Mouse (Mus musculus): ENCODE results near the gene St6galnac4. TPM values are rescaled to one million over a fixed set of nuclear protein-coding genes. Genes with fewer than 3 reads are reported as not detected.
A peak's percentile ranks its signal among the peaks of the same experiment; 100 is the strongest.

The St6galnac4 gene
- total and polyA plus RNA-seq, 3 experiments, result 6.7 to 20.8 (median 15.4) TPM

- ATAC-seq (ENCODE audit: extremely low read depth, insufficient number of reproducible peaks, low FRiP score, poor library complexity, severe bottlenecking) (no peak), DNase-seq (ENCODE audit: low spot score) (peak; percentile 48)
- TF ChIP-seq POLR2AphosphoS5 (IDR thresholded peaks at IDR 0.05; ENCODE audit: insufficient replicate concordance, low read depth, low read length) (no peak), GATA1 (IDR thresholded peaks at IDR 0.05; ENCODE audit: borderline replicate concordance, low read length) (no peak), GATA2 (IDR thresholded peaks at IDR 0.05; ENCODE audit: borderline replicate concordance, low read depth, low read length) (no peak), TAL1 (conservative IDR thresholded peaks at IDR 0.05; ENCODE audit: low read depth, low read length) (no peak), CTCF (IDR thresholded peaks at IDR 0.05; ENCODE audit: low read depth, low read length) (no peak)
- Histone ChIP-seq H3K4me1 (ENCODE audit: insufficient read depth, low read depth, low read length) (peaks cover 26% of the 10 kb centered on the region), H3K9me3 (replicated peaks) (peaks cover 3% of the 10 kb centered on the region), H3K4me3 (ENCODE audit: low read depth, low read length) (no peak overlapping the region), H3K27me3 (ENCODE audit: insufficient read depth, low read length) (peaks cover 13% of the 10 kb centered on the region), H3K36me3 (replicated peaks) (peaks cover 69% of the 10 kb centered on the region)
Observed at GRCm38 (mm10) chr2:32620682-32621516, 34.0 kb downstream of the St6galnac4 start.

DNA sequence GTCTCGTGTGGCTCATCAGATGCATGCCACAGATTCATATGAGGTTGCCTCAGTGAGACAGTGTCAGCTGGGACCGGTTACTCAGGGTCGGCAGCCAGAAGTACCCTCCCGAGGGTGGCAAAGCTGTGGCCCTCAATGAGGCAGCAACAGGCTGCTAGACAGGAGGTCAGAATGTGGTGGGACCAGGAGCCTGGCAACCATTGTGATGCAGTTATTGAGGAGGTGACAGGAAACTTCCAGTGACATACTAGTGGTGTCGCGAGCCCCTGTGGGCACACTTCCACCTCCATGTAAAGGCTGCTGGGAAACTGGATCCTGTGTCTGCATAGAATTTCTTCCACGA lies 34.6 kb downstream of the St6galnac4 start, which contains the start of gene Ak1:
TSS of gene Ak1 (plus strand) at position 242 of the 343 bp plus-strand sequence.
- Histone ChIP-seq H3K27me3 (ENCODE audit: insufficient read depth, low read length) (peaks cover 17% of the 10 kb centered on the region), H3K36me3 (replicated peaks) (peaks cover 63% of the 10 kb centered on the region), H3K4me1 (ENCODE audit: insufficient read depth, low read depth, low read length) (peaks cover 32% of the 10 kb centered on the region), H3K4me3 (ENCODE audit: low read depth, low read length) (no peak within 1 kb of the TSS), H3K9me3 (replicated peaks) (peaks cover 3% of the 10 kb centered on the region)
- ATAC-seq (ENCODE audit: extremely low read depth, insufficient number of reproducible peaks, low FRiP score, poor library complexity, severe bottlenecking) (no peak), DNase-seq (ENCODE audit: low spot score) (no peak)
- no peak for TF ChIP-seq CTCF (IDR thresholded peaks at IDR 0.05; ENCODE audit: low read depth, low read length)
- TF ChIP-seq TAL1 (conservative IDR thresholded peaks at IDR 0.05; ENCODE audit: low read depth, low read length), result no peak
- TF ChIP-seq GATA1 (IDR thresholded peaks at IDR 0.05; ENCODE audit: borderline replicate concordance, low read length), result no peak
- no peak for TF ChIP-seq POLR2AphosphoS5 (IDR thresholded peaks at IDR 0.05; ENCODE audit: insufficient replicate concordance, low read depth, low read length)
- no peak for TF ChIP-seq GATA2 (IDR thresholded peaks at IDR 0.05; ENCODE audit: borderline replicate concordance, low read depth, low read length)

- TF ChIP-seq TAL1 (conservative IDR thresholded peaks at IDR 0.05; ENCODE audit: low read depth, low read length) (no peak), GATA2 (IDR thresholded peaks at IDR 0.05; ENCODE audit: borderline replicate concordance, low read depth, low read length) (no peak), GATA1 (IDR thresholded peaks at IDR 0.05; ENCODE audit: borderline replicate concordance, low read length) (no peak), CTCF (IDR thresholded peaks at IDR 0.05; ENCODE audit: low read depth, low read length) (no peak), POLR2AphosphoS5 (IDR thresholded peaks at IDR 0.05; ENCODE audit: insufficient replicate concordance, low read depth, low read length) (no peak)
- Histone ChIP-seq H3K9me3 (replicated peaks) (no peaks in the 10 kb centered on the region), H3K27me3 (ENCODE audit: insufficient read depth, low read length) (peaks cover 23% of the 10 kb centered on the region), H3K36me3 (replicated peaks) (peaks cover 36% of the 10 kb centered on the region), H3K4me3 (ENCODE audit: low read depth, low read length) (no peak overlapping the region), H3K4me1 (ENCODE audit: insufficient read depth, low read depth, low read length) (peaks cover 50% of the 10 kb centered on the region)
- ATAC-seq (ENCODE audit: extremely low read depth, insufficient number of reproducible peaks, low FRiP score, poor library complexity, severe bottlenecking) (no peak), DNase-seq (ENCODE audit: low spot score) (no peak)
Observed at GRCm38 (mm10) chr2:32624111-32624748, 37.3 kb downstream of the St6galnac4 start.

- Histone ChIP-seq H3K9me3 (replicated peaks) (no peaks in the 10 kb centered on the region), H3K4me1 (ENCODE audit: insufficient read depth, low read depth, low read length) (peaks cover 58% of the 10 kb centered on the region), H3K4me3 (ENCODE audit: low read depth, low read length) (no peak overlapping the region), H3K36me3 (replicated peaks) (peaks cover 25% of the 10 kb centered on the region), H3K27me3 (ENCODE audit: insufficient read depth, low read length) (peaks cover 23% of the 10 kb centered on the region)
- DNase-seq (ENCODE audit: low spot score), result no peak
- no peak for ATAC-seq (ENCODE audit: extremely low read depth, insufficient number of reproducible peaks, low FRiP score, poor library complexity, severe bottlenecking)
- TF ChIP-seq POLR2AphosphoS5 (IDR thresholded peaks at IDR 0.05; ENCODE audit: insufficient replicate concordance, low read depth, low read length) (no peak), GATA1 (IDR thresholded peaks at IDR 0.05; ENCODE audit: borderline replicate concordance, low read length) (no peak), GATA2 (IDR thresholded peaks at IDR 0.05; ENCODE audit: borderline replicate concordance, low read depth, low read length) (no peak), CTCF (IDR thresholded peaks at IDR 0.05; ENCODE audit: low read depth, low read length) (no peak), TAL1 (conservative IDR thresholded peaks at IDR 0.05; ENCODE audit: low read depth, low read length) (no peak)
Observed at GRCm38 (mm10) chr2:32625212-32625872, 38.4 kb downstream of the St6galnac4 start.

GRCm38 (mm10) chr2:32625873-32626694 lies 39.2 kb downstream of the St6galnac4 start:
- H3K27me3 ChIP-seq (ENCODE audit: insufficient read depth, low read length), result peaks cover 30% of the 10 kb centered on the region
- ATAC-seq (ENCODE audit: extremely low read depth, insufficient number of reproducible peaks, low FRiP score, poor library complexity, severe bottlenecking), result no peak

More at GRCm38 (mm10) chr2:32625873-32626694, 39.2 kb downstream of the St6galnac4 start:
- peaks cover 17% of the 10 kb centered on the region for H3K36me3 ChIP-seq (replicated peaks)
- peaks cover 51% of the 10 kb centered on the region for H3K4me1 ChIP-seq (ENCODE audit: insufficient read depth, low read depth, low read length)
- H3K9me3 ChIP-seq (replicated peaks), result no peaks in the 10 kb centered on the region
- TF ChIP-seq TAL1 (conservative IDR thresholded peaks at IDR 0.05; ENCODE audit: low read depth, low read length) (no peak), GATA2 (IDR thresholded peaks at IDR 0.05; ENCODE audit: borderline replicate concordance, low read depth, low read length) (no peak), GATA1 (IDR thresholded peaks at IDR 0.05; ENCODE audit: borderline replicate concordance, low read length) (no peak), CTCF (IDR thresholded peaks at IDR 0.05; ENCODE audit: low read depth, low read length) (no peak), POLR2AphosphoS5 (IDR thresholded peaks at IDR 0.05; ENCODE audit: insufficient replicate concordance, low read depth, low read length) (no peak)
- H3K4me3 ChIP-seq (ENCODE audit: low read depth, low read length), result no peak overlapping the region
- no peak for DNase-seq (ENCODE audit: low spot score)
